Mouse (Mus musculus) E14TG2a.4 (cell line): Measurements from ENCODE around the gene Tmod2.
"Not testable (repeated sequence)": the region's sequence is repeated elsewhere in the genome, so short reads cannot be mapped to it uniquely, and the experiment has no call there.

ENCODE experiments used
- CTCF ChIP-seq: conservative IDR thresholded peaks from 2 replicates; pipeline ENCODE4 v1.5.1; 2014; ENCODE audit warnings: low read length
- NANOG ChIP-seq: IDR thresholded peaks from 2 replicates; pipeline ENCODE4 v1.6.1; 2014; ENCODE audit warnings: borderline replicate concordance, low read length, mixed read lengths

DNA sequence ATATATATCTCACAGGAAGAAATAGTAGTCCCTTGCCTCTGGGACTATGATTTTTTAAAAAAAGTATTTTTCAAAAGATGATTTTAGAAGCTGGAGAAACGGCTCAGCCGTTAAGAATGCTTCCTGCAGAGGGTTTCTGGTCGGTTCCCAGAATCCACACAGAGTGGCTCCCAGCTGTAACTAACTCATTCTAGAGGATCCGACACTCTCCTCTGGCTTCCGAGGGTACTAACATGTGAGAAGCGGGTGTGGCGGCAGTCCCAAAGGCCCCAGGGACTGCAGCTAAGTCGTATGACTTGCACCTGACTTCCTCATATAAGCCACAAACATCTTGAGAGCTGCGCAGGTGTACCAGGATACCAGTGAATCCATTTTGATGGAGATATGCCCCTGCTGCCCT lies 78.1 kb downstream of the Tmod2 start:
- TF ChIP-seq CTCF, NANOG: not testable (repeated sequence)
